In the genomic region with DNA sequence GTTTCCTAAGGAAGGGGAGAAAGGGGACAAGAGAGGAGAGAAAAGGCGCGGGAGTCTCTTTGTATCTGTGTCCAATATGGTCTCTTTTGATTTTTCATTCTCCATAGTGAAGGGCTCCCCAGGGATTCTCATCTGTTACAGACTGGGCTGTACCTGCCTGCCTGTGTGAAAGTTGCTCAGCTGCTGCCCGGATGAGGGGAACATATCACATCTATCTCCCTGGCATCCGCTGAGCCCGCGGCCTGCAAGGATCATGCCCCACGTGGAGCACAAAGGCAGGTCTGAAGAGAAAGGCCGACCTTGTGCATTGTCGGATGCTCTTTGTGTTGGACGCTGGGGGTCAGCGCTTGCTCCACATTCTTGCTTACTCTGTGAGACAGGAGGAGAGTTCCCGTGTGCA, we compare ENCODE assay signal across 17 mouse cellular contexts.
A peak's percentile ranks its signal among the peaks of the same experiment; 100 is the strongest.
DNase-seq lines count a peak whose midpoint lies in the region; ATAC-seq lines count a peak whose summit lies in the region.
"Had no signal": no experiment of that assay in that cellular context is flagged by ENCODE, and none has a peak within 500 bp of the region (broad histone marks: within the 10 kb centered on the region; RNA-seq: fewer than 3 reads in every experiment).

No protein-coding gene starts in this region.

- 33% methylated on average over 12 of the region's 12 CpGs for WGBS in forebrain, embryonic 10.5 days
- 26% methylated on average over 12 of the region's 12 CpGs for WGBS in forebrain, embryonic 15.5 days
- WGBS in neural tube, embryonic 14.5 days, result 12% methylated on average over 12 of the region's 12 CpGs

- peak; percentile 27 for DNase-seq in forebrain, embryonic 10.5 days (ENCODE audit: extremely low spot score, low spot score)
- peak; percentile 4 to 48 for DNase-seq in kidney, postnatal 25 days
- no peak for DNase-seq in thymus, adult 18-20 months
- DNase-seq: cerebellum, adult 8-10 months; forebrain, postnatal 0 days; gastrocnemius, postnatal 14 days; layer of hippocampus, adult 9-11 months; spleen, adult 18-20 months had no signal

- no peak overlapping the region for H3K9ac ChIP-seq in forebrain, embryonic 15.5 days (replicated peaks)
- no peak overlapping the region for H3K9ac ChIP-seq in neural tube, embryonic 14.5 days (replicated peaks; ENCODE audit: low read depth, low read length)
- H3K9ac ChIP-seq: forebrain, postnatal 0 days; liver, embryonic 12.5 days had no signal

- peaks cover 81% of the 10 kb centered on the region for H3K27me3 ChIP-seq in forebrain, embryonic 10.5 days (ENCODE audit: poor library complexity, severe bottlenecking)
- no peaks in the 10 kb centered on the region for H3K27me3 ChIP-seq in forebrain, embryonic 15.5 days
- H3K27me3 ChIP-seq in megakaryocyte, embryonic 14.5 days (replicated peaks), result peaks cover 2% of the 10 kb centered on the region
- peaks cover 17% of the 10 kb centered on the region for H3K27me3 ChIP-seq in neural tube, embryonic 14.5 days (ENCODE audit: control insufficient read depth, insufficient read depth, low read length)
- H3K27me3 ChIP-seq: liver, embryonic 12.5 days had no signal

- H3K9me3 ChIP-seq in forebrain, embryonic 10.5 days, result no peaks in the 10 kb centered on the region
- no peaks in the 10 kb centered on the region for H3K9me3 ChIP-seq in forebrain, embryonic 15.5 days
- H3K9me3 ChIP-seq in megakaryocyte, embryonic 14.5 days, result no peaks in the 10 kb centered on the region
- H3K9me3 ChIP-seq in neural tube, embryonic 14.5 days (ENCODE audit: control insufficient read depth, low read length), result no peaks in the 10 kb centered on the region
- H3K9me3 ChIP-seq: G1E; liver, embryonic 12.5 days had no signal

- no peak for ATAC-seq in forebrain, embryonic 15.5 days (replicated peaks)
- no peak for ATAC-seq in megakaryocyte, adult 5-6 weeks (ENCODE audit: poor library complexity, severe bottlenecking)
- peak; percentile 41; the same call in 1 of the 2 replicates for ATAC-seq in neural tube, embryonic 14.5 days (ENCODE audit: low read depth)
- no peak for ATAC-seq in erythroblast, adult 5-6 weeks (replicated peaks; ENCODE audit: low FRiP score, poor library complexity, severe bottlenecking)
- ATAC-seq: activated CD4-positive, CD25-positive, alpha-beta regulatory T cell, adult 4 months; forebrain, postnatal 0 days; liver, embryonic 12.5 days; lung, postnatal 0 days had no signal

- H3K4me2 ChIP-seq in forebrain, embryonic 15.5 days (replicated peaks), result no peak overlapping the region
- H3K4me2 ChIP-seq in neural tube, embryonic 14.5 days (ENCODE audit: low read depth, low read length), result no peak overlapping the region
- H3K4me2 ChIP-seq: liver, embryonic 12.5 days had no signal

- no peak overlapping the region for H3K4me3 ChIP-seq in forebrain, embryonic 10.5 days
- H3K4me3 ChIP-seq in forebrain, embryonic 15.5 days, result no peak overlapping the region
- peak overlapping the region; percentile 3 for H3K4me3 ChIP-seq in megakaryocyte, embryonic 14.5 days (replicated peaks)
- H3K4me3 ChIP-seq in neural tube, embryonic 14.5 days (ENCODE audit: low read depth, low read length), result no peak overlapping the region
- H3K4me3 ChIP-seq: liver, embryonic 12.5 days had no signal

- peak overlapping the region; percentile 25; the same call in 1 of the 2 replicates for H3K27ac ChIP-seq in forebrain, embryonic 10.5 days
- no peak overlapping the region for H3K27ac ChIP-seq in forebrain, embryonic 15.5 days (replicated peaks)
- H3K27ac ChIP-seq in neural tube, embryonic 14.5 days (ENCODE audit: low read depth, low read length), result no peak overlapping the region
- H3K27ac ChIP-seq: liver, embryonic 12.5 days had no signal

- H3K36me3 ChIP-seq in forebrain, embryonic 10.5 days (replicated peaks), result no peaks in the 10 kb centered on the region
- H3K36me3 ChIP-seq in forebrain, embryonic 15.5 days, result no peaks in the 10 kb centered on the region
- H3K36me3 ChIP-seq in megakaryocyte, embryonic 14.5 days (replicated peaks; ENCODE audit: low read length), result no peaks in the 10 kb centered on the region
- no peaks in the 10 kb centered on the region for H3K36me3 ChIP-seq in neural tube, embryonic 14.5 days (ENCODE audit: control insufficient read depth, insufficient read depth, low read length)
- H3K36me3 ChIP-seq: G1E; liver, embryonic 12.5 days had no signal

- peaks cover 19% of the 10 kb centered on the region for H3K4me1 ChIP-seq in forebrain, embryonic 10.5 days
- H3K4me1 ChIP-seq in forebrain, embryonic 15.5 days, result no peaks in the 10 kb centered on the region
- H3K4me1 ChIP-seq in megakaryocyte, embryonic 14.5 days, result peaks cover 44% of the 10 kb centered on the region
- H3K4me1 ChIP-seq in neural tube, embryonic 14.5 days (ENCODE audit: control insufficient read depth, insufficient read depth, low read length), result no peaks in the 10 kb centered on the region
- H3K4me1 ChIP-seq: liver, embryonic 12.5 days had no signal

Comparison
In these comparisons a context has a peak if more than half of its experiments do, and no peak if none do; other contexts are left out.
1. DNase-seq: peak in forebrain, embryonic 10.5 days (single experiment) and kidney, postnatal 25 days (2 of 2); none in thymus, adult 18-20 months (0 of 2).